Mouse (Mus musculus): Measurements from ENCODE around the gene Rplp1.

Gene Rplp1

DNA sequence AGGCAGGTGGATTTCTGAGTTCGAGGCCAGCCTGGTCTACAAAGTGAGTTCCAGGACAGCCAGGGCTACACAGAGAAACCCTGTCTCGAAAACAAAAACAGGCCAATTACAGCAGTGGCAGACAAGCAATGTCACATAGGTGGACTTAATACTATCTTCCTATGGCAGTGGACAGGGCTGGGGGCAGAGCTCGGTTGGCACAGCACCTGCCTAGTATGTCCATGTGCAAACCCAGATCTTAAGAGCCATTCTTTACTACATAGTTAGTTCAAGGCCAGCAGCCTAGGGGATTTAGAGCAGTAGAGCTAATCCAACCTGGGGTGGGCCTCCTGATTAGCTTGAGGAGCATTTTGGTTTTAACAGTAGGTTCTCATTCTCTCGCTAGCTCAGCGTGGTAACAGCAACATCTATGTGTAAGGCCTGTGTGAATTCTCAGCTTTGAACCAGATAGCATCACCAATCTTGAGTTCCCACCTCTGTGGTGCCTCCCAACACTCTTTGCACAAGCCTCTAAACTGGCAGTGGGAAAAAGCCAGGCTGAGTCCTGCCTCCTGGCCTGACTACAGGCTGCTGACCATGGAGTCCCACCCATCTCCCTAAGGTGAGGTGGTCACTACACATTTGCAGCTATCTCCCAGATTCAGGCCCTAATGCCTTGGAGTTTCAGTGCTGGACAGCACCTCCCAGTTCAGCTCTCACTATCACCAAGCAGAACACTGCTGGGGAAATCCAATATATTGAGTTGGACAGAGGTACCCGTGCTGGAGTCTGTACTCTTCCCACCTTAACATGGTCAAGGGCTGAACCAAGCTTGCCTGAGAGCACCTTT, 2.8 kb downstream of the Rplp1 start:
- no peak for DNase-seq (ENCODE audit: low spot score)

DNA sequence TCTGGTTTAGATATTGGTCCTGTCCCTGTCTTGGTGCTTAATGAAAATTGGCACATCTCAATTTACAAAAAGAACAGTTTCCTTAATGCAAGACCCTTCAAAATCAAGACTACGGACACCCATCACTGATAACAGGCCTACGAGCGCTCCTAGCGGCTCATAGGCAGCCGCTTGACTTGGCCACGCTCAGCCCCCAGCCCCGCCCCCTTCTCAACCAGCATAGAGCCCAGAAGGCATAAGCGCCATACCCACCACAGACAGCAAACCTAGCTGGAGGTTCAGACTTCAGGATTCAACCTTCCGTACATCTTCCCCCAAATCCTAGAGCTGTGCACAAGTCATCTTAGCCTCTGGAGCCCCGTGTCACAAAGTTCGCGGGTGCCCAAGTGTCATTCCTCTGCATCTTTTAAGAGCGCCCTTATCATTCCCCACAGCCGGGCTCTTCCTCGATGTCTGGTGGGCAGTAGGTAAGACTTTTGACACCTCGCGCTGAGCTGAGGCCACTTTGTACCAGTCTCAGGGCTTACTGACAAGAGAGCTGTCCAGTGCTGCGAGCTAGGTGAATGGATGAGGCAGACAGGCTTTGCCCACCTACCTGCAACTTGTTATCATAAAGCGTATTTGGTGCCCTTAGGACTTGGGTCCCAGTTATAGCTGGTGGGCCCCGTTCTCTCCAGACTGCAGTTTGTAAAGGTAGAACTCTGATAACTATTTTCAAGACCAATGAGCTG, 3.7 kb downstream of the Rplp1 start:
- peak; percentile 25 for DNase-seq (ENCODE audit: low spot score)

DNA sequence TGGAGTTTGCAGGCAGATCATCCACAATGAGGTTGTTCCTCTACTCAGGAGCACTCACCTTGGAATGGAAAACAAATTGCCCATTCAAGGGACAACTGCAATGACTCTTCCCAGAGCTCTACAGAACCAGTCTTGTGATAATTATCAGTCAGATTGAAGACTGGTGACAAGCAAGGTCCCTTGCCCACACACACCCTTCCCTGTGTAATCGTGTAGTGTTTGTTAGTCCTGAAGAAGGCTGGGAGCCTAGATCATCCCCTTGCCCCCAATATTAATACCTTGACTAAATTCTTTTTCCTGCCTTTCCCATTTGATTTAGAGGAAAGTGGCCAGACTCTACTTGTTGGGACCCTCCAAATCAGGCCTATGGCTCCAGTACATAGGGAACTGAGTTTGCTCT, 4.7 kb downstream of the Rplp1 start:
- DNase-seq (ENCODE audit: low spot score), result no peak

- no peak for DNase-seq (ENCODE audit: low spot score)
These were observed 5.4 kb downstream of the Rplp1 start for GRCm38 (mm10) chr9:61908832-61909407.

- DNase-seq (ENCODE audit: low spot score), result no peak
These were observed 6.0 kb downstream of the Rplp1 start for GRCm38 (mm10) chr9:61908341-61908740.

- DNase-seq (ENCODE audit: low spot score), result no peak
These were observed 6.6 kb downstream of the Rplp1 start for GRCm38 (mm10) chr9:61907621-61908295.

DNA sequence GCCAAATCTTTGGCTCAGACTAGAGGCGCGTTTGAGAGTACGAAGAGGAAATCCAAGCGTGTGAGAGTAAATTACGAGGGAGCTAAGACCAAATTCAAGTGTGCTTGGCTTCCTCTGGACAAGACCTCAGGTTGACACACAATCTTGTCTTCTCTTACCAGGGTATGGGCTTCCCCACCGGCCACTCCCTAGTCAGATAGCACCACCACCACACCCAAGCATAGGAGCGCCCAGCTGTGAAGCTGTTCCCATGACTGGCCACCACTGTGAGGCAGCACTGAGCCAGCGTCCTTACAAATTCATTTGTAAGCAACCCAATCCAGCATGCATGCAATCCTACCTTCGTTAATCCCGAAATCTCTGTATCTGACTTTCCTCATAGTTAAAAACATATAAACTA, 7.4 kb downstream of the Rplp1 start:
- DNase-seq (ENCODE audit: low spot score), result peak; percentile 35

DNA sequence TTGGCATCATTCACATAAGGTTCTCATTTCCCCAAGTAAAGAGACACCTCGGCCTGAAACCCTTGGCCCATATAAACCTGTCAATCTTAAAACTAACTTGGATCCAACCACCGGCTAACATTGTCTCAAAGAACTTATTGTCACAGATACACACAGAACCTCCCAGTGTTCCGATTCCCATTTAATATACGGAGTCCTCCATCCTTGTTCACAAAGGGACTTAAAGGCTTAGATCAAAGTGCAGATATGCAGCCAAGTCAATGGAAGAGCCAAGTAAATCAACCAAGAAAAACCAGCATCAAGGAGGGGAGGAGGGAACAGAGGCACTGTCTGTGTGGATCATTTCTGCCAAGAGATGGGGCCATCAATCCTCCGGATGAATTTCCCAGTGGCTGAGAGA, 8.8 kb downstream of the Rplp1 start:
- no peak for DNase-seq (ENCODE audit: low spot score)

DNA sequence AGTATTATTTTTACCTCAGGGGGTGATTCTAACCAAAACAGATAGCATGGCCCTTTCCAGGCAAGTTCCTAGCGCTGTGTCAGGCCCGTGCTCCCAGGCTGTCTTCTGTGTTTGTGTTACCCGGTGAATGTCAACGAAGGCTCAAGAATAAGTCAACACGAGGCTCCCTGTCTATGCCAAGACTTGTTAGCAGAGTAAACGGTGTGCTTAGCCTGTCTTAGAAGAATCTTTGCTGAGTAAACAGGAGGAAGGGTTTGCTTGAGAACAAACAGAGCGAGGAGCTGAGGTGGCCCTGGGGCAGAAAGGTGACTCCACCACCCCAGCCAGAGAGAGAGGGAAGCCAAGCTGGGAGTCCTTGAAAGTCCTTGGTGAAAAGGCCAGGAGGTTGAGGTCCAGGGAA, 10.1 kb downstream of the Rplp1 start:
- no peak for DNase-seq (ENCODE audit: low spot score)

DNA sequence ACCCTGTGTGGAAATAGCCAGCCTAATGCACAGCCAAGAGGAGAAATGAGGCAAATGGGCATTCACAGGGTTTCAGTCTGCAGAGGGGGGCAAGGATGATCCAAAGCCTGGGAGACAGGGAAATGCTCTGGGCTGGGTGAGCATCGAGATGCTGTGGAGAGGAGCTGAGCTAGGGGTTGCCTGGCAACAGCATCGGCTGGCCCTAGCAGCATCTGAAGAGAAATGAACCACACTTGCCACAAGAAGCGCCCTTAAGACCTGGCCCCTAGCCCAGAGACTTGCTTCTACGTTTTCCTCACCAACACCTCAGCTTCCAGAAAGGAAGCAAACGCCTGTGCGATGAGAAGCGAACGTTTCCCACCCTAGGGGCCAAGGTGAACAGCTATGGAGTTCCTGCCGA, 11.9 kb downstream of the Rplp1 start:
- DNase-seq (ENCODE audit: low spot score), result no peak

- no peak for DNase-seq (ENCODE audit: low spot score)
These were observed 12.8 kb downstream of the Rplp1 start for GRCm38 (mm10) chr9:61901574-61901973.

DNA sequence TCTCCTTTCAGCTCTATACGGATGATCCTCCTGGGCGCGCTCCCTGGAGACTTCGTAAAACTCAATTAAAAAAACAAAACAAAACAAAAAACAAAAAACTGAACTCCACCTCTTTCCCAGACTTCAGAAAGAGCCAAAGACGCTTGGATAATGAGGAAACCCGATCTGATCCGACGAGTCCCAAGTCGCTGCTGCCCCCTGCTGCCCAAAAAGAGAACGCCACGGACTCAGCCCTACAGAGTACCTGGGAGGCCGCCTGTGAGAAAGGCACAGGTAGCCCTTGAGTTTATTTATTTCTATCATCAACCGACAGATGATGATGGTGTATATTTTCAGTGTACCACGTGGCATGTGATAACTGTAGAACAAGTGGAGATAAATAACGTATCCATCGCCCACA, 14.5 kb downstream of the Rplp1 start:
- DNase-seq (ENCODE audit: low spot score), result peak; percentile 76

- peak; percentile 80 for DNase-seq (ENCODE audit: low spot score)
These were observed 15.9 kb downstream of the Rplp1 start for GRCm38 (mm10) chr9:61898401-61898800.

DNA sequence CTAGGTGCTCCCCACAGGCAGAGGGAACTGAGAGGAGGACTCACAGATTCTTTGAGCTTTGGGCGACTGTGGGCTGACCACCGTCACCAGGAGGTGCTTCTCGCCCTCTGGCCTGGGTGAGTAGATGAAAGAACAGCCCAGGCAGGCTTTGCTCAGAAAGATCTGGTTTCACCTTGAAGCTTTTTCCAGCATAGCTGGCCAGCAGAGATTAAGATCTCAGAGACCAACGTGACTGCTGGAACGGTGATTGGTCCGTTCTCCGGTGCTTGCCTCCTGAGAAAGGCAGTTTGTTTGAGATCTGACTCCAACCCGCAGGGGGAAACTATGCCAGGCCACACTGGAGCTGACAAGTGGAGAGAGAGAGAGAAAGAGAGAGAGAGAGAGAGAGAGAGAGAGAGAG, 19.3 kb downstream of the Rplp1 start:
- DNase-seq (ENCODE audit: low spot score), result no peak

GRCm38 (mm10) chr9:61889855-61890254, 24.5 kb downstream of the Rplp1 start:
- DNase-seq (ENCODE audit: low spot score), result no peak

DNA sequence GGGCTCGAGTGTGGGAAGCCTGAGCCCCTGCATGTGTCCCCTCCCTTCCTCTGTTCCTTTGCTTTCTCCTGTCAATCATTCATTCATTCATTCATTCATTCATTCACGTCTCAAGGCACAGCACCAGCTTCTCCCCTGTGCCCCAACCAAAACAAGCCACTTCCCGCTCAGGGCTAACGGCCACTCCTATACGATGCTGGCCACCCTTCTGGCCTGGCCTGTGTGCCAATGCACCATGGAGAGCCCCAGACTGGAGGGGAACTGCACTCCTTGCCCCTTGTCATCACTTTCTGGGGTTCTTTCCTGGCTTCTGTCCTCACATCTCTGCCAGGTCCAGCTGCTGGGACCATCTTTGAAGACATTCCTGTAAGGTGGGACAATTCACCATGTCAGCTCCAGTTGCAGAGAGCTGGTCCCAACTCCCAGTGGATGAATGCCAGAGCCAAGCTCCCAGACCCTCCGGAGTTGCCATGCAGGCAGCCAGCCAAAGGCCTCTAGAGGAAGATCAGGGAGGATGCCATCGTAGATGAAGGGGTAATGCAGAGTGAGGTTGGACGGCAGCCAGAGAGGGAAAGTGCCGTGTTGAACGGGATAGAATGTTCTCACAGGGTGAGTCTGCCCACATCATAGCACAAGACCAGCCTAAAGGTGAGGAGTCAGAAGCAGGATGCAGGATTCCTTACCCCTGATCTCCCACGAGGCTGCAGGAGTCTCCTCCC, 26.5 kb downstream of the Rplp1 start:
- DNase-seq (ENCODE audit: low spot score), result no peak

GRCm38 (mm10) chr9:61885964-61886363, 28.4 kb downstream of the Rplp1 start:
- DNase-seq (ENCODE audit: low spot score), result no peak

DNA sequence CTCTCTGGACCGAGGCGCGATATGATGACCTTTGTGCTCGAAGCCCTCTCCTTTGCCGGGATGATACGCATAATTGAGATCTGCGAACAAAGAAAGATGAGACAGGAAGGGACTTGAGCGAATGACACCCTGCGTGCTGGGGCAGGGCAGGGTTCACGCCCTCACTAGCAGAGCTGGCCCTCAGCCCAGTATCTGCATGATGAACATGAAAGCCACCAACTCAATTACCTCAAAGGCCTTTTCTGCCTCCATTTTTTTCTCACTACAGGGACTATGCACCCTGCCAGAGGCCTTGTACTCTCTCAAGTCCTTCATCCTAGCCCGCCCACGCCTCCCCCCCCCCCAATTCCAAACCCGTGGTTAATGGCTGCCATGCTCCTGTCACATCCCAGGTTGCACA, 29.4 kb downstream of the Rplp1 start:
- DNase-seq (ENCODE audit: low spot score), result no peak

- no peak for DNase-seq (ENCODE audit: low spot score)
These were observed 30.0 kb downstream of the Rplp1 start for GRCm38 (mm10) chr9:61884375-61884774.

- no peak for DNase-seq (ENCODE audit: low spot score)
These were observed 32.2 kb downstream of the Rplp1 start for GRCm38 (mm10) chr9:61882179-61882578.

DNA sequence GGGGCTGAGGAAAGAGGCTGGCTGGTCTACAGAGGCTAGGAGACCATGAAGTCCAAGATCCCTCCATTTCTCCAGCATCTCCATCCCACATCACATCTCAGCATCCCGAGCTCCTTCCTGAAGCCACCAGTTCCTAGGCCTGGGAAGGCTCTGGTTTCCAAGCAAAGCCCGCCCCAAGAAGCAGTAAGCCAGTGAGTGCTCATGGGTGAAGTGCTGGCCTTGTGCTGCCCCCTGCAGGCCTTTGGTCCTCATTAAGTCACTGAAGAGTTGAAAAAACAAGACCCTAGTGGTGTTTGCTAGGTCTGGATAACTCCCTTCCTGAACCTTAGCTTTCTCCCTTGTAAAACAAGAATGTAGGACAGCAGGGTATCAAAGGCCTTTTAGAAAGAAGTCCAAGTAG, 35.5 kb downstream of the Rplp1 start:
- DNase-seq (ENCODE audit: low spot score), result peak; percentile 65

Data from ovary, postnatal 36 days (tissue).